Mouse (Mus musculus): Measurements from ENCODE around the gene Zfp688.
"Not testable (repeated sequence)": the region's sequence is repeated elsewhere in the genome, so short reads cannot be mapped to it uniquely, and the experiment has no call there.

Zfp688 gene

GRCm38 (mm10) chr7:127406002-127406987, 15.6 kb downstream of the Zfp688 start, which contains the start of gene Zfp764:
TSS of gene Zfp764 (minus strand) at chr7:127406822.
- peak; percentile 91 for DNase-seq (ENCODE audit: low spot score)

GRCm38 (mm10) chr7:127404101-127404500, 17.8 kb downstream of the Zfp688 start:
- not testable (repeated sequence) for DNase-seq (ENCODE audit: low spot score)

- no peak for DNase-seq (ENCODE audit: low spot score)
These were observed 18.9 kb downstream of the Zfp688 start for GRCm38 (mm10) chr7:127402980-127403379.

- DNase-seq (ENCODE audit: low spot score): no peak
These were observed 21.5 kb downstream of the Zfp688 start for GRCm38 (mm10) chr7:127400355-127400754.

- DNase-seq (ENCODE audit: low spot score): no peak
These were observed 27.9 kb downstream of the Zfp688 start for GRCm38 (mm10) chr7:127393944-127394333.

- peak; percentile 96 for DNase-seq (ENCODE audit: low spot score)
These were observed 28.5 kb downstream of the Zfp688 start, which contains the start of gene E430018J23Rik for GRCm38 (mm10) chr7:127393157-127393943. TSS of gene E430018J23Rik (minus strand) at chr7:127393629.

GRCm38 (mm10) chr7:127392251-127392824, 29.5 kb downstream of the Zfp688 start:
- no peak for DNase-seq (ENCODE audit: low spot score)

GRCm38 (mm10) chr7:127391538-127391937, 30.3 kb downstream of the Zfp688 start:
- no peak for DNase-seq (ENCODE audit: low spot score)

- DNase-seq (ENCODE audit: low spot score): no peak
These were observed 31.6 kb downstream of the Zfp688 start for GRCm38 (mm10) chr7:127390306-127390705.

- DNase-seq (ENCODE audit: low spot score): not testable (repeated sequence)
These were observed 33.7 kb downstream of the Zfp688 start for GRCm38 (mm10) chr7:127388201-127388600.

- DNase-seq (ENCODE audit: low spot score): peak; percentile 93
These were observed 35.1 kb downstream of the Zfp688 start, which contains the start of gene 9130019O22Rik for GRCm38 (mm10) chr7:127386641-127387392. TSS of gene 9130019O22Rik (minus strand) at chr7:127387166.

GRCm38 (mm10) chr7:127385560-127385959, 36.3 kb downstream of the Zfp688 start:
- DNase-seq (ENCODE audit: low spot score): not testable (repeated sequence)

GRCm38 (mm10) chr7:127378310-127378921, 43.5 kb downstream of the Zfp688 start:
- no peak for DNase-seq (ENCODE audit: low spot score)

GRCm38 (mm10) chr7:127375271-127376245, 46.3 kb downstream of the Zfp688 start, which contains the start of gene Zfp747:
TSS of gene Zfp747 (minus strand) at chr7:127376050.
- peak; percentile 93 for DNase-seq (ENCODE audit: low spot score)

GRCm38 (mm10) chr7:127371870-127372269, 50.0 kb downstream of the Zfp688 start:
- DNase-seq (ENCODE audit: low spot score): not testable (repeated sequence)

- DNase-seq (ENCODE audit: low spot score): no peak
These were observed 50.7 kb downstream of the Zfp688 start for GRCm38 (mm10) chr7:127371213-127371612.
